Mouse (Mus musculus) G1E (cell line): ENCODE results near the gene 9530053A07Rik.

Experiments used
- CTCF ChIP-seq: IDR thresholded peaks from 2 replicates; pipeline ENCODE4 v1.5.1; 2012; ENCODE audit warnings: low read depth, low read length, inconsistent platforms, mixed read lengths
- TAL1 ChIP-seq: conservative IDR thresholded peaks from 2 replicates; pipeline ENCODE4 v1.6.1; 2012; ENCODE audit warnings: low read depth, low read length, inconsistent platforms, mixed read lengths

GRCm38 (mm10) chr7:28137613-28138012 lies 8.3 kb downstream of the 9530053A07Rik start:
- TF ChIP-seq CTCF: 0 out of 2 replicates have a peak, but pooled peaks have one; percentile 34
- TF ChIP-seq TAL1: no peak
